Mouse (Mus musculus) kidney, embryonic 15.5 days (tissue): ENCODE data around the gene Mrpl30. TPM values are rescaled to one million over a fixed set of nuclear protein-coding genes. Genes with fewer than 3 reads are reported as not detected.
A peak's percentile ranks its signal among the peaks of the same experiment; 100 is the strongest.

Experiments used
- ATAC-seq: fragments of 200-750 bp; cut with Nextera tagmentation; replicated peaks from 2 replicates; pipeline ENCODE4 v1.8.0; 2017; ENCODE audit warnings: moderate TSS enrichment; ENCODE audit not compliant: low FRiP score
- H3K27ac ChIP-seq: fragments of 300-500 bp; sonication (generic); 2 replicates; pipeline ENCODE4 v1.5.1; 2015; ENCODE audit warnings: mild to moderate bottlenecking, inconsistent platforms
- H3K27me3 ChIP-seq: fragments of 300-500 bp; sonication (generic); 2 replicates; pipeline ENCODE4 v1.6.1; 2015; ENCODE audit warnings: inconsistent platforms
- H3K36me3 ChIP-seq: fragments of 300-500 bp; sonication (generic); 2 replicates; pipeline ENCODE4 v1.6.1; 2015; ENCODE audit warnings: inconsistent platforms
- H3K4me1 ChIP-seq: fragments of 300-500 bp; sonication (generic); 2 replicates; pipeline ENCODE4 v1.6.1; 2015; ENCODE audit warnings: inconsistent platforms
- H3K4me2 ChIP-seq: fragments of 300-500 bp; sonication (generic); 2 replicates; pipeline ENCODE4 v1.6.1; 2015; ENCODE audit warnings: moderate library complexity, mild to moderate bottlenecking, inconsistent platforms
- H3K4me3 ChIP-seq: fragments of 300-500 bp; sonication (generic); replicated peaks from 2 replicates; pipeline ENCODE4 v1.5.1; 2015; ENCODE audit warnings: mild to moderate bottlenecking, inconsistent platforms
- H3K9ac ChIP-seq: fragments of 300-500 bp; sonication (generic); 2 replicates; pipeline ENCODE4 v1.6.1; 2015; ENCODE audit warnings: mild to moderate bottlenecking, inconsistent platforms
- H3K9me3 ChIP-seq: fragments of 300-500 bp; sonication (generic); replicated peaks from 2 replicates; pipeline ENCODE4 v1.6.1; 2016; ENCODE audit warnings: inconsistent platforms
- WGBS: fragments of 180-500 bp; shearing (Covaris S2); methylation state at CpG from one replicate; pipeline ENCODE4 v1.1.7; 2015; ENCODE audit warnings: mixed read lengths; 5-methylcytosine and 5-hydroxymethylcytosine counted together
- polyA plus RNA-seq: library from polyadenylated mRNA; unstranded; fragments of >200 nt; fragmentation: Nextera tagmentation; extraction: Ambion mirVana; gene quantifications from 2 replicates; pipeline ENCODE4 v1.2.1, GENCODE M21; 2015

The Mrpl30 gene
- polyA plus RNA-seq, 1 experiment from 2014 or later, result 227 TPM

- H3K9me3 ChIP-seq, result no peaks in the 10 kb centered on the region
- peak overlapping the region; percentile 72 for H3K4me2 ChIP-seq
- H3K36me3 ChIP-seq, result peaks cover 27% of the 10 kb centered on the region
- peak overlapping the region; percentile 87 for H3K27ac ChIP-seq
- peak; percentile 93 for ATAC-seq
- WGBS, result 4% methylated on average over 33 of the region's 33 CpGs
- H3K9ac ChIP-seq, result peak overlapping the region; percentile 45
- no peaks in the 10 kb centered on the region for H3K27me3 ChIP-seq
- peak overlapping the region; percentile 56 for H3K4me3 ChIP-seq
- peaks cover 13% of the 10 kb centered on the region for H3K4me1 ChIP-seq
Measured at GRCm38 (mm10) chr1:37872131-37873067, 17.9 kb upstream of the Mrpl30 start.

- Histone ChIP-seq H3K9ac (no peak overlapping the region), H3K27ac (no peak overlapping the region), H3K4me2 (peak overlapping the region; percentile 72), H3K4me1 (peaks cover 13% of the 10 kb centered on the region), H3K4me3 (peak overlapping the region; percentile 56; the same call in 1 of the 2 replicates), H3K36me3 (peaks cover 35% of the 10 kb centered on the region), H3K27me3 (no peaks in the 10 kb centered on the region), H3K9me3 (no peaks in the 10 kb centered on the region)
- 83% methylated on average over 4 of the region's 4 CpGs for WGBS
- ATAC-seq, result no peak
Measured at GRCm38 (mm10) chr1:37873157-37873556, 17.1 kb upstream of the Mrpl30 start.

- 94% methylated on average over 13 of the region's 13 CpGs for WGBS
- Histone ChIP-seq H3K36me3 (peaks cover 78% of the 10 kb centered on the region), H3K4me3 (no peak overlapping the region), H3K4me2 (no peak overlapping the region), H3K27me3 (no peaks in the 10 kb centered on the region), H3K27ac (no peak overlapping the region), H3K4me1 (peaks cover 4% of the 10 kb centered on the region), H3K9me3 (no peaks in the 10 kb centered on the region), H3K9ac (no peak overlapping the region)
- no peak for ATAC-seq
Measured at GRCm38 (mm10) chr1:37877736-37878460, 12.4 kb upstream of the Mrpl30 start.

GRCm38 (mm10) chr1:37883411-37883810 is 6.9 kb upstream of the Mrpl30 start:
- no peaks in the 10 kb centered on the region for H3K27me3 ChIP-seq
- peaks cover 64% of the 10 kb centered on the region for H3K36me3 ChIP-seq
- ATAC-seq, result no peak
- no peak overlapping the region for H3K27ac ChIP-seq
- H3K9ac ChIP-seq, result no peak overlapping the region
- H3K4me2 ChIP-seq, result no peak overlapping the region
- H3K4me1 ChIP-seq, result no peaks in the 10 kb centered on the region
- H3K4me3 ChIP-seq, result no peak overlapping the region
- no peaks in the 10 kb centered on the region for H3K9me3 ChIP-seq
- WGBS, result 93% methylated on average over 4 of the region's 4 CpGs

GRCm38 (mm10) chr1:37884451-37884850 is 5.8 kb upstream of the Mrpl30 start:
- no peak for ATAC-seq
- WGBS, result 86% methylated on average over 4 of the region's 4 CpGs

GRCm38 (mm10) chr1:37889206-37889605 is 1.1 kb upstream of the Mrpl30 start:
- no peaks in the 10 kb centered on the region for H3K9me3 ChIP-seq
- H3K4me2 ChIP-seq, result peak overlapping the region; percentile 59
- WGBS, result 84% methylated on average over 7 of the region's 7 CpGs
- H3K9ac ChIP-seq, result peak overlapping the region; percentile 67; the same call in 1 of the 2 replicates
- H3K36me3 ChIP-seq, result peaks cover 16% of the 10 kb centered on the region
- H3K4me1 ChIP-seq, result peaks cover 19% of the 10 kb centered on the region
- no peak for ATAC-seq
- H3K27ac ChIP-seq, result no peak overlapping the region
- peak overlapping the region; percentile 71 for H3K4me3 ChIP-seq
- H3K27me3 ChIP-seq, result no peaks in the 10 kb centered on the region

More at GRCm38 (mm10) chr1:37884451-37884850, 5.8 kb upstream of the Mrpl30 start:
- peaks cover 5% of the 10 kb centered on the region for H3K4me1 ChIP-seq
- H3K27me3 ChIP-seq, result no peaks in the 10 kb centered on the region
- H3K4me3 ChIP-seq, result no peak overlapping the region
- no peaks in the 10 kb centered on the region for H3K9me3 ChIP-seq
- H3K9ac ChIP-seq, result no peak overlapping the region
- H3K4me2 ChIP-seq, result no peak overlapping the region
- peaks cover 53% of the 10 kb centered on the region for H3K36me3 ChIP-seq
- no peak overlapping the region for H3K27ac ChIP-seq

- H3K4me2 ChIP-seq, result peak overlapping the region; percentile 59
- H3K4me1 ChIP-seq, result peaks cover 19% of the 10 kb centered on the region
- no peak for ATAC-seq
- H3K9ac ChIP-seq, result no peak overlapping the region
- no peak overlapping the region for H3K27ac ChIP-seq
- H3K9me3 ChIP-seq, result no peaks in the 10 kb centered on the region
- H3K27me3 ChIP-seq, result no peaks in the 10 kb centered on the region
- H3K36me3 ChIP-seq, result peaks cover 27% of the 10 kb centered on the region
- WGBS, result 62% methylated on average over 3 of the region's 3 CpGs
- peak overlapping the region; percentile 71 for H3K4me3 ChIP-seq
Measured at GRCm38 (mm10) chr1:37891400-37891799, 1.1 kb downstream of the Mrpl30 start.

GRCm38 (mm10) chr1:37894606-37895005 is 4.3 kb downstream of the Mrpl30 start:
- ATAC-seq, result no peak
- H3K4me1 ChIP-seq, result peaks cover 12% of the 10 kb centered on the region
- no peak overlapping the region for H3K4me2 ChIP-seq
- H3K9me3 ChIP-seq, result no peaks in the 10 kb centered on the region
- peaks cover 56% of the 10 kb centered on the region for H3K36me3 ChIP-seq
- H3K27me3 ChIP-seq, result no peaks in the 10 kb centered on the region
- no peak overlapping the region for H3K27ac ChIP-seq
- no peak overlapping the region for H3K9ac ChIP-seq
- H3K4me3 ChIP-seq, result no peak overlapping the region

- no peak overlapping the region for H3K4me2 ChIP-seq
- 67% methylated on average over 4 of the region's 4 CpGs for WGBS
- no peak overlapping the region for H3K27ac ChIP-seq
- no peaks in the 10 kb centered on the region for H3K4me1 ChIP-seq
- no peak overlapping the region for H3K9ac ChIP-seq
- no peak overlapping the region for H3K4me3 ChIP-seq
- H3K27me3 ChIP-seq, result no peaks in the 10 kb centered on the region
- no peaks in the 10 kb centered on the region for H3K9me3 ChIP-seq
- ATAC-seq, result no peak
- peaks cover 47% of the 10 kb centered on the region for H3K36me3 ChIP-seq
Measured at GRCm38 (mm10) chr1:37899816-37900215, 9.5 kb downstream of the Mrpl30 start.

- WGBS, result 53% methylated on average over 6 of the region's 6 CpGs
- H3K9me3 ChIP-seq, result no peaks in the 10 kb centered on the region
- no peak overlapping the region for H3K4me2 ChIP-seq
- peaks cover 43% of the 10 kb centered on the region for H3K36me3 ChIP-seq
- no peaks in the 10 kb centered on the region for H3K4me1 ChIP-seq
- no peak overlapping the region for H3K4me3 ChIP-seq
- no peak for ATAC-seq
- H3K9ac ChIP-seq, result no peak overlapping the region
- no peaks in the 10 kb centered on the region for H3K27me3 ChIP-seq
- no peak overlapping the region for H3K27ac ChIP-seq
Measured at GRCm38 (mm10) chr1:37900288-37900687, 10.0 kb downstream of the Mrpl30 start.

- WGBS, result 28% methylated on average over 6 of the region's 6 CpGs
- Histone ChIP-seq H3K4me2 (no peak overlapping the region), H3K9ac (no peak overlapping the region), H3K27ac (no peak overlapping the region), H3K4me3 (no peak overlapping the region), H3K27me3 (no peaks in the 10 kb centered on the region), H3K4me1 (no peaks in the 10 kb centered on the region), H3K36me3 (peaks cover 15% of the 10 kb centered on the region), H3K9me3 (no peaks in the 10 kb centered on the region)
- ATAC-seq, result no peak
Measured at GRCm38 (mm10) chr1:37903178-37903577, 12.9 kb downstream of the Mrpl30 start.

GRCm38 (mm10) chr1:37912751-37913150 is 22.5 kb downstream of the Mrpl30 start:
- Histone ChIP-seq H3K4me2 (no peak overlapping the region), H3K4me3 (no peak overlapping the region), H3K27me3 (0 out of 2 replicates have a peak, but pooled peaks cover 9% of the 10 kb centered on the region), H3K36me3 (no peaks in the 10 kb centered on the region), H3K9ac (no peak overlapping the region), H3K9me3 (no peaks in the 10 kb centered on the region), H3K27ac (no peak overlapping the region), H3K4me1 (no peaks in the 10 kb centered on the region)
- WGBS, result 82% methylated on average over 2 of the region's 2 CpGs
- ATAC-seq, result no peak
